Mouse (Mus musculus): Measurements from ENCODE around the gene Ube2f. TPM values are rescaled to one million over a fixed set of nuclear protein-coding genes. Genes with fewer than 3 reads are reported as not detected.
A peak's percentile ranks its signal among the peaks of the same experiment; 100 is the strongest.

The Ube2f gene
- total RNA-seq, 2 experiments from 2014 or later = 50.7 to 53.9 TPM

- no peak for DNase-seq (ENCODE audit: low spot score)
These were observed 45.4 kb downstream of the Ube2f start for GRCm38 (mm10) chr1:91295544-91295943.

GRCm38 (mm10) chr1:91297799-91298744 lies 48.0 kb downstream of the Ube2f start, which contains the start of gene Scly:
TSS of gene Scly (plus strand) at chr1:91298338.
- DNase-seq (ENCODE audit: low spot score) = peak; percentile 94

DNA sequence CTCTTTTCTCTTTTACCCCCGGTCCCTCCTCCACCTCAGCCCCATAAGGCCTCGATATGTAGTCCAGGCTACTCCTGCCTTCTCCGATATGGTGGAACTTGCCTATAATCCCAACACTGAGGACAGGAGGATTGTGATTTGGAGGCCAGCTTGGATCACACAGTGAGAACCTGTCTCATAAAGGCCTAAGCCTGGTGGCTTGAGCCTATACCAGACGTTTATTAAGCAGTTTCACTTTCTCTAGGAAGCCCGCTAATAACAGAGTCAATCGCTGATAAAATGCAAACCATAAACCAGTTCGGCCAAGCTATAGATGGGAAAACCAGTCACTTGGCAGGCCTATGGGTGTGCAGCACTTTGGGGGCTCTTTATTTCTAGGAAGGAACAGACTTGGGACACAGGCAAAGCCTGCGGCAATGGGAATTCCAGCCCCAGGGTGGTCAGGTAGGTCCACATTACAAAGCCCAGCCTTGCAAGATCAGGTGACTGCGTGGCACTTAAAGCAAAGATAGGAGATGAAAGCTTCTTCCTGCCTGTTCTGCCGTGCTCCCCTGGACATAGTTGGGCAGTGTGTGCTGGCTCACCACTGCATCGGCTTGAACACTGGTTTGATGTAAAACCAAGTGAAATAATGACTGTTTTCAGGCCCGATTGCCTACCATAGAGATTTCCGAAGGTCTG lies 49.1 kb downstream of the Ube2f start:
- no peak for DNase-seq (ENCODE audit: low spot score)

DNA sequence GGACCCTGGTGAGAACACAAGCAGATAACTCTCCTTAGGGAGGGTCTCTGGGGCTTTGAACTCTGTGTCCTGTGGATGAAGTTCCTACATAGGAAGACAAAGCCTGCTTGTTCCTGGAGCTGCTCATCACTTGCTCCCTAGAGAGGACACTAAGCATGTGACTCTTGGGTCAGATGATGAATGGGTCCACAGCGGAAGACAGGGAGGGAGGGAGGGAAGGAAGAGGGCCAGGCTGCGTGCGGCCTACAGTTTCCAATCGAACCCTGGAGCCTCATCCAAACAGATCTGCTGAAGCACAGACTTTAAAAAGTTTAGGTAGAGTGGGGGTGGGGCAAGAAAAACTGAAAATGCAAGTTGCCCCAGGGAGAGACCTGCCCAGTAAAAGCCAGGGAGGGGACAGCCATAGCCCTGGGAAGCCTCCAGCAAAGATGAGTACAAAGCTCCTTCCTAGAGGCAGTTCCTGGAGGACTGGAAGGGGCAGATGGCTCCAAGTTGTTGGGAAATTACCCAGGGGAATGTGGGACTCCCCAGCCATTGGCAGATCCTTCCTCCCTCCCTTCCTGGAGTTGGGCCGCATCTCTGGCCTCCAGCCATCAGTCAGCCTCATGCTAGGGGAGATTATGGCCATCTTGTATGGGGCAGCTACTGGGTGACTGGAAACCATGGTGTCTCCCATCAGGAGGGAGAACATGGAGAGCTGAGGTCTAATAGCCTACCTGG lies 49.8 kb downstream of the Ube2f start:
- DNase-seq (ENCODE audit: low spot score) = peak; percentile 59

DNA sequence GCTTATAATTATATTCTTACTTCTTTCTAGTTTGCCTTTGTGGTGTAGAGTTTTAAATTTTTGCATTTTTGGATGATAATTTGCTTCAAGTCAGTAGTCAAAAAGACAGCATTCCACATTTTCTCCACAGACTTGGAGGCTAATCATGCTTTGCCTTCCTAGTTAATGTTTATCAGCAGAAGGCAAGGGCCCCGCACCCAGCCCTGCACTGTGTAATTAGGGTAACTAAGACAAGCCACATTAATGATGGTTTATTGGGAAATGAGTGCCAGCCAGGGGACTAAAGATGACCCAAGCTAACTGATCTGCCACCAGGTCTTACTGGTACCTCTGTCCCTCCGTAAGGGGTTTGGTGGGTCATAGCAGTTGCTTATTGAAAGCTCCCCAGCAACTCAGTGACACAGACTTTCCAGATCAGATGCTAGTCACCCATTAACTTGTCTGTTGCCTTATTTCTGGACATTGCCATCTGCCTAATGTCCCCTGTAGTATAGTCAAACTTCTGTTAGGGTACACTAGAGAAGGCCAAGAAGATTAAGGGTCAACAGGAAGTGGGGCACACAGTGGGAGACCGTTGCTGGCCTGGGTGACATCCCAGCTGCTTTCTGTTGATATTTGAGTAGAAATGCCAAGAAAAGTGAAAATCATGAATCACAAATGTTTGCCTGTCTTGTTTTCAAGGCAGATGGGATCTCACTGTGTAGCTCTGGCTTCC lies 51.3 kb downstream of the Ube2f start:
- DNase-seq (ENCODE audit: low spot score) = no peak

DNA sequence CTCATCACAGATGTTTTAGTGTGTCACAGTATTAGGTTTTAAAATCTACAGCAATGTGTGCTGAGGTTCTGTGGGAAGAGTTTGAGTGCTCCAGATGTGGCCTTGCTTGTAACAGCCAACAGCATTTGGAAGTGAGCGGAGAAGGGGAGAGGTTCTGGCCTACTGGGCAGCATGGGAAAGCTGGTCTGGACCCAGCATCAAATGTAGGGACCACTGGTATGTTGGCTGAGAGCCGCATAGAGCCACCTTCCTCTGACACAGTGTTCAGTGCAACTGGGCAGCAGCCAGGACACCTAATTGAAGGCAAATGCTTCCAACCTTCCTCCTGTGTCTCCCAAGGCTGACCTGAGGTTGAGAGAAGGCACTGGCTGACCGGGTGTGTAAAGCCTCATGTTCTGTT lies 51.9 kb downstream of the Ube2f start:
- DNase-seq (ENCODE audit: low spot score) = no peak

DNA sequence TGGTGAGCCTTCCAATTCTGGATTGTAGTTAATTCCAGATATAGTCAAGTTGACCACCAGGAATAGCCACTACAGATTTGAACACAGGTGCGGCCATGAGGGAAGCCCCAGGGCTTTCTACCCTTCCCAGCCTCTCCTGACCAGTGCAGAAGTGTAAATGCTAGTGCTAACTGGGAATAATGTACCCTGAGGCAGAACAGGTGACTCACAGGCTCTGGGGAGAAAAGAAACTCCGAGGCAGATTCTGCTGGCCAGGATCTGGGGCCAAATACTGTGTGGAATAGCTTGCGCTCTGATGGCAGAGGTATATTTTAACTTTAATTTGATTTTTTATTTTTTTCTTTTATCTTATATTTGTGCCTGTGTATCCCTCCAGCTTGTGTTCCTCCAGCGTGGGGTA lies 54.5 kb downstream of the Ube2f start:
- no peak for DNase-seq (ENCODE audit: low spot score)

- no peak for DNase-seq (ENCODE audit: low spot score)
These were observed 59.4 kb downstream of the Ube2f start for GRCm38 (mm10) chr1:91309366-91310085.

DNA sequence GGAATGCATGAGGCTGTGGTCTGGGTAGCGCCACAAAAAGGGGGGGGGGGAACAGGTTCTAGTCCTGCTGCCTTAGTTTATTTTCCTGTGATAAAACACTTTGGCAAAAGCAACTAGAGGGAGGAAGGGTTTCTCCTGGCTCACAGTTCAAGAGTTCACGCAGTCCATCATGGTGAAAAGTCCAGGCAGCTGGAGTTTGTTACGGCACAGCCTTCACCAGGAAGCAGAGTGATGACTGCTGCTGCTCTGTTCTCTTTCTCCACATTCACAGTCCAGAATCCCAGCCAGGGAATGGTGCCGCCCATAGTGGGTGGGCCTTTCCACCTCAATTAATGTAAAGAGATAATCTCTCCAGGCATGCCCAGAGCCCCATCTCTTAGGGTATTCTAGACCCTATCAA lies 62.2 kb downstream of the Ube2f start:
- no peak for DNase-seq (ENCODE audit: low spot score)

- DNase-seq (ENCODE audit: low spot score) = no peak
These were observed 63.1 kb downstream of the Ube2f start for GRCm38 (mm10) chr1:91313251-91313650.

- DNase-seq (ENCODE audit: low spot score) = no peak
These were observed 67.6 kb downstream of the Ube2f start for GRCm38 (mm10) chr1:91317656-91318055.

DNA sequence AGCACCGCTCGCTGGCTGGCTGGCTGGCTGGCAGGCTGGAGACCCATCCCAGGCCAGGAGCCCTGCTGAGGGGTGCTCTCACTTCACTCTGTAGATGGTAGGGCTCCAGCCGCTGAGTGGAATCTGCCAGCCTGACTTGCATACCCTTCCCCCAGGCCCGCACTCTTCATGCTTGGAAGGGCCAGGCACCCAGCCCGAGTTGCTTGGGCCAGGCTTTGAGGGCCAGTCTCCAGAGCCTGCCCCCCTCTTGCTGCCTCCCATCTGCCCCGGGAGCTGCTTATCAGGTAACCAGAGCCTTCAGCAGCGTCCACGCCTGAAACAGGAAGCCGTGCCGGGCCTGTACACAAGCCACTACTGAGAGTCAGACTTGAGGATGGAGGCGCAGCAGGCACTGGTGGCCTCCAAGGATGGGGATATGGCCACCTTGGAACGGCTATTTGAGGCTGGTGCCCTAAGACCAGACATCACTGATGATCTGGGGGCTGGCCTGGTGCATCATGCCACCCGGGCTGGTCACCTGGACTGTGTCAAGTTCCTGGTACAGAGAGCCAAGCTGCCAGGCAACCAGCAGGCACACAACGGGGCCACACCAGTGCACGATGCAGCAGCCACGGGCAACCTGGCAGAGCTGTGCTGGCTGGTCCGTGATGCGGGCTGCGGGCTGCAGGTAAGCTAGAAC lies 71.8 kb downstream of the Ube2f start, which contains the start of gene Espnl:
Espnl (plus strand) TSS at position 316 of the 679 bp plus-strand sequence.
- no peak for DNase-seq (ENCODE audit: low spot score)

DNA sequence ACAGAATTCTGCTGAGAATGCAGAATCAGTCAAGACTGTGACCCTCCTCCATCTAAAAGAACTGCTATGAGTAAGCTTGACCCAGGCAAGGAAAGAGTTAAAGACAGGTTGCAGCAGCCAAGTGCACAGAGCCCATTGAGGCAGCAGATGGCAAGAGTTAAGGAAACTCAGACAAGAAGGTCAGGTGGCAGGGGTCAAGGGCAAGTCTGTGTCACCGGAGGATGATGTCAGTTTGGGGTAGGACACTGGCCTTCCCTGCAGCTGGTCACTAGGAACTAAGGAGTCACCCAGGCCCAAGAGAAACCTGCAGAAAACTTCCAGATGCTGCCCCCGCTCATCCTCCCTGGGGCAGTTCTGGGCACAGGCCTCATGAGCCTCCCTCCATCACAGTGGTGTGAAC lies 74.5 kb downstream of the Ube2f start:
- DNase-seq (ENCODE audit: low spot score) = no peak

DNA sequence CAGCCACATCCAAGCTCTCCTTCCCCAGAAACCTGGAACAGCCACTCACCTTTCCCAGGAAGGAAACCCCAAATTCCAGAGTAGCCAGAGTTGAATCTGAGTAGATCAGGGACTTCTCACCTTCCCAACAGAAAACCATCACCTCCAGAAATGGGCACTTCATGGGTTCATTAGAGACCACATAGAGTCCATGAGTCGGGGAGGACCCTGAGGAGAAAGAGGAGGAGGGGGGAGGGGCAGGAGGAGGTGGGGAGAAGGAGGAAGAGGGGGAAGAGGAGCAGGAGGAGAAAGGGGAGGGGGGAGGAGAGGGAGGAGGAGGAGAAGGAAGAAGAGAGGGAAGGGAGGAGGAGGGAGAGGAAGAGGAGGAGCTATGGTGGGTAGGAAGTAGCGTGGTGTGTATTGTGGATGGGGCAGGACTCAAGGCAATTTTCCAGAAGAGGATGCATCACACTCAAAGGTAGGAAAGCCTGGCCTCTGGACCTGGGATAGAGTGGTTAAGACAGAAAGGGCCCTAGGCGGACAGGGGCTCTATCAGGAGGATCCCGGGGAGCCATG lies 75.5 kb downstream of the Ube2f start:
- no peak for DNase-seq (ENCODE audit: low spot score)

DNA sequence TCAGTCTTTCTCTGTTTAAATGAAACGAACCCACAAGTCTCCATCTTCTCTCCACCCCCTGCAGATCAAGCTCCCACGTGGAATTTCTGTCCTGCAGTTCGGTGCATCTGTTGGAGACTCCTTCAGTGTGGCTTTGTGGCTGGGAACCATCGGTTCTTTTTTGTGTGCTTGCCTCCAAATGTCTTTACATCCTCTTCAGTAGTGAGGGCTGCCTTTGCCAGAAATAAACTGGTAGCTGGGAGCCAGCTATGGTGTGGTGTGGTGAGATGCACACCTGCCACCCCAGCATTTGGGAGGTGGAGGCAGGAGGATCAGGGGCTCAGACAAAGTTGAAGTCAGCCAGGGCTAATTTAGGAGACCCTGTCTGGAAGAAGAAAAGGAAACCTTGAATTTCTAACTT lies 82.0 kb downstream of the Ube2f start:
- DNase-seq (ENCODE audit: low spot score) = no peak

- no peak for DNase-seq (ENCODE audit: low spot score)
These were observed 83.5 kb downstream of the Ube2f start for GRCm38 (mm10) chr1:91333582-91333981.

- no peak for DNase-seq (ENCODE audit: low spot score)
These were observed 87.3 kb downstream of the Ube2f start for GRCm38 (mm10) chr1:91337355-91337754.
